Mouse (Mus musculus) right cerebral cortex, adult 18-20 months (tissue): ENCODE results near the gene Aaed1.
A peak's percentile ranks its signal among the peaks of the same experiment; 100 is the strongest.
"Not testable (repeated sequence)": the region's sequence is repeated elsewhere in the genome, so short reads cannot be mapped to it uniquely, and the experiment has no call there.

Experiments
- DNase-seq: peaks from one replicate; pipeline ENCODE4 v3.0.0; 2022; ENCODE audit warnings: mixed read lengths

Aaed1 gene

DNA sequence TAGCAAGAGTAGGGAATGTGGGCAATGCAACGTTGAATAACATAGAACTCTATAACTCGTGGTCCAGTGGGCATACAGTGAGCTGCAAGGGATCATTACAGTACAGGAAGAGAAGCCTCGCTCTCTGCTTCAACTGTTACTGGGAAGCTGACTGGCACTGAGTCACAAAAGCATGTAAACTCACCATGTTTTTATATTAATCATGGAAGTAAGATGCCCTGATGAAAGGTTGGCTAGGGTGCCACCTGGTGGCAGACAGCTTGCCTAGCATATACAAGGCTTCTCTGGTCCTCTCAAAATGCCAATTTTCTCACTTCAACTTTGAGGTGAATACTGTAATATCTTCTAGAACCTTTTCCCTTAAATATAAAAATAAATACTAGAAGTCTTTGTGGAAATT is 6.4 kb downstream of the Aaed1 start:
- DNase-seq = peak; percentile 39

DNA sequence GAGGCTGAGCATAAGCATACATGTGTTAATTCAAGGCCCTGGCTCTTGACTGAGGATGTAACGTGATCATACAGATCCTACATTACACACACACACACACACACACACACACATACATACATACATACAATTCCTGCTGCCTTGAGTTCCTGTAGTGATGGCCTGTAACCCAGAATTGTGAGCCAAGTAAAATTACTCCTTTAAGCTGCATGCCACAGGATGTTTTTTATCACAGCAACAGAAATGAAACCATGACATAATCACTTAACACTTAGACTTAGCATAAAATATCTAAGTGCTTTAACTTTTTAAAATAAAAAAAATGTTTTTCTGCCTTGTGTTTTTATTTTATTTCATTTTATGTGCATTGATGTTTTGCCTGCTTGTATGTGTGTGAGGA is 13.4 kb downstream of the Aaed1 start:
- no peak for DNase-seq

DNA sequence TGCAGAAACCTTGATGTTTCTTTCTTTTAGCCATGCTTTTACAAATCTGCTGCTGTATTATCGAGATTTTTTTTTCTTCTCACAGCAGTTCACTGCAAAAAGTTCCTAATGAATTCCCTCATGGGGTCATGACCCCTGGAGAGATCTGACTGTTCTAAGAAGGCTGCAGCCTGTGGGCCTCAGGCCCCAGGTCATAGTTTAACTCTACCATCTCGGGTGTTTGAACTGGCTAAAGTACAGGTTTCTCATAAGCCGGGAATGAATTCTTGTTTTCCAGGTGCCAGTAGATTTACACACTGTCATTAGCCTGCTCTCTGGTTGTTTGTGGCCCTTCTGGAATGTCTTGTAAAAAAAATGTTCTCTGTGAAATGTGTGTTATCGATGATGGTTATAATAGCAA is 25.7 kb downstream of the Aaed1 start:
- DNase-seq = no peak

DNA sequence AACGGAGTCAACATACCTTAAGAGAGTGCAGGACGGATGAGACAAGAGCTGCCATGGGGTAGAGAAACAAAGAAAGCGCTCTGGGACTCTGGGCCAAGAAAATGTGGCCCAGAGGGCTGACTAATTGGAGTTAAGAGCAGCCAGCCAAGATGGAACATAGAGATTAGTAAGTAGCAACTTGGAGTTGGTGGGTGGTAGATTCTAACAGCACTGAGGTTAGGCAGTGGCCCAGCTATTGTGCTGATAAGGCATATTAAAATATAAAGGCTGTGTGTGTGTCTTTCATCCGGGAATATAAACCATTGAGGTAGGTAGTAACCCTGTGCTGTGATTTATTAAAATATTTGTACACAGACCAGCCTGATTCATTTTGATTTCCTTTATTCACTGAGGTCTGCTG is 26.2 kb downstream of the Aaed1 start:
- DNase-seq = no peak

DNA sequence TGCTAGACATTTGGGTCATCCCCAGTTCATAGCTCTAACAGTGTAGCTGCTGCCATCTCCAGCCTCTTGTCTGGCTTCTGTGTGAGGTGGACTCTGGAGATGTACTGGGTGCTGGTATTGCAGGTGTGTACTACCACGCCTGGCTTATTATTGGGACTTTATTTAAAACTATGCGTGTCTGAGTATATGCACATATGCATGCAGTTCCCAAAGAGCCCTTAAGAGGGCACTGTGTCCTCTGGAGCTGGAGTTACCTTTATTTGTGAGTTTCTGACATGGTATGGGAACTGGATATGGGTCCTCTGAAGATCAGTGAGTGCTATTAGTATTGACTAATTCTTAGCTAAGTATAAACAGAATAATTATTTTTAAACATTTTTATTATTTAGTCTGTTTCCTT is 27.8 kb downstream of the Aaed1 start:
- no peak for DNase-seq

DNA sequence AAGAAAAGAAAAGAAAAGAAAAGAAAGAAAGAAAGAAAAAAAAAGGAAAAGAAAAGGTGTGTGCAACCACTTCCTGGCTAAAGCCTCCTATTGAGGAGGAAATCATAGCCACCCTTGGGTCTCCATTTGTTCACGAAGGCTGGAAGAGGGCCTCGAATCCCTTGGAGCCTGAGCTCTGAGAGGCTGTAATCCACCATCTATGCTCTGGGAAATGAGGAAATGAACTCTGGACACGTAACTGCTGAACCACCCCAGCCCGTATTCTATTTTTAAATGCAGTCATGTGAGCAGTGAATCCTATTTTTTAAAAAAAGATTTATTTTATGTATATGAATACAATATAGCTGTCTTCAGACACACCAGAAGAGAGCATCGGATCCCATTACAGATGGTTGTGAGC is 31.6 kb downstream of the Aaed1 start:
- DNase-seq = no peak

DNA sequence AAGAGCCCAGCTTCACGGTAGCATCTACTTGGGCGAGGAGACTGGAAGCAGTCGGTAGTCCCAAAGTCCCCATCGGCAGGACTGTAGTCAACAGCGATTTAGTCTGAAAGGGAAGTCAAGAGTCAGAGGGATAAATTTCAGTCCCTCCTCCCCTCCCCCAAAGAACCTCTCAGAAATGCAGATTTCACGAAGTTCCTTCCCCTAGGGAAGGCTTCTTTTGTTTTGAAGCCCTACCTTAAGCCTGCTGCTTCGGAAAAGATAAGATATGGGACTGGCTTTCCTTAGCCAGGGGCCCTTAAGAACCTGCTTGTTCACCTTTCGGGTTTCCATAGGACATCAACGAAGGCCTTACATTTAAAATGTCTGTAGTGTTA is 36.8 kb downstream of the Aaed1 start:
- no peak for DNase-seq

DNA sequence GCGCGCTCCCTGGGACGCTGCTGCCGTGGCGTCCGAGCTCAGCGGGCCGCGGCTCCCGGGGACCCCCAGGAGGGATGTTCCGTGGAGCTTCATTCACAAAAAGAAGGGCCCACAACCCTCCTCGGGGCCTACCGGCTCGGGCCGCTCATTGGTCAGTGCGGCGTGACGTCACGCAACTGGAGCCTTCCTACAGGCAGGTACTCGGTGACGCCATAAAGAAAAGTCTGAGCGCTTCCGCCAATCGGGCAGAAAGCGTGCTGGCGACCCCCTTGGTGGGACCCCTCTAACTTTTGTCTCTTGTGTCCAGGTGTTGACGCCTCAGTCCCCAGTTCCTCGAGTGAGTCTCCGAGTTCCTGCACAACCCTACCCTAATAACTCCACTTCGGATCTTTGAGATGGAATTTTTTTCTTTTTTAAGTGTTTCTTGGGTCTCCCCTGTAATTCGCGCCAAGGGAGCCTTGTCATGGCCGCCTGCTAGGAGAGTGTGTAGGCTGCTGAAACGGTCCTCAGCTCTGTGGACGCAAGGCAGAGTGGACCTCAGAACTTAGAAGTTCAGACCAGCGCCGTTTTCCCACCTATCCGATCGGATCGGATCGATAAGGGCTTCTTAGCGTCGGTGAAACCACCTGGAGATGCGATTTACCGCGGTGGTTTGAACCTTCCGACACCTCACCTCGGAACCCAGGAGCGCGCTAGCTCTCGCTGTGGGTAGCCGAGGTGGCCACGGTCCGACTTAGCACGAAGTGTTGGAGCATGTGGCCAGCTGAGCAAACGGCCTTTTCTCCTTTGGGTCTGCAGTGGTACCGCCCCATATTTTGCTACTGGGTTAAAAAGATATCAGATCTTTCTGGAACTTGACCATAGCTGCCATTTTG is 37.4 kb downstream of the Aaed1 start, which contains the start of gene Cdc14b:
Gene Cdc14b (minus strand): TSS at position 412 of the 875 bp plus-strand sequence.
- peak; percentile 81 for DNase-seq

DNA sequence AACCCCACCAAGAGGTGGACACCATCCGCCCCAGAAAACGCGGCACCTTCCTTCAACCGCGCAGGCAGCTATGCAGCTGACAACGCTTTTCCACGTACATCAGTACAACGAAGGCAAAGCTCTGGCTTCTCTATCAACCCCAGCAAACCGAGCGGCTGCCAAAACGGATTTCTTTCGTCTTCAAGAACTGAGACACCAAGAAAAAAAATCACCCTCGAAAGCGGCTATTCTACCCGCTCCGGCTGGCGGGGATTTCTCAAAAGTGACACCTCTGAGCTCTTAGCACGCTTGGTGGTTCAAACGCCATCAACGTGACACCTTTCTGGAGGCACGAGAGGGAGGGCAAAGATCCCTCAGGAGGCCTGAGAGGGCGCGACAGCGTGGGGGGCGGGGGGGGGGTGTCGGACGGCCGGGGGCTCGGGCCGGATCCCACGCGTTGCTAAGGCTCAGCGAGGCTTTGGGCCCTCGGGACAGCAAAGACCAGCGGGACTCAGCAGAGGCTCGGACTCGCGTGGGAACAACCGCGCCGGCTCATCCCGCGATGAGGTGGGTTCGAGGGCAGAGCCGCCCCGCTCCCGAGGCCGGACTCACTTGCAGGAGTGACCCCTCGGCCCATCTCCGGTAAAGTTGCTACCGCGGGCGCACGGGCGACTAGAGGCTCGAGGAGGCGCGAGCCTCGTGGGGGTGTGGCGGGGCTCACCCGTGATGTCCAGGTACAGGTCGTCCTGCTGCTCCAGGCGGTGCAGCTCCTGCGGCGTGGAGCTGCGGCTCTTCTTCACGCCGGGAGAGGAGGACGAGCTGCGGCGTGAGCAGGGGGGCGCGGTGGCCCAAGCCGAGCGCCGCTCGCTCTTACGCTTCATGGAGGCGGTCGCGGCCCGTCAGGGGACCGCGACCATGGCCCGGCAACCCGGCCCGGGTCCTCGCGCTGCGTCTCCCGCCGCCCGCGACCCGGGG is 38.3 kb downstream of the Aaed1 start:
- peak; percentile 25 for DNase-seq

DNA sequence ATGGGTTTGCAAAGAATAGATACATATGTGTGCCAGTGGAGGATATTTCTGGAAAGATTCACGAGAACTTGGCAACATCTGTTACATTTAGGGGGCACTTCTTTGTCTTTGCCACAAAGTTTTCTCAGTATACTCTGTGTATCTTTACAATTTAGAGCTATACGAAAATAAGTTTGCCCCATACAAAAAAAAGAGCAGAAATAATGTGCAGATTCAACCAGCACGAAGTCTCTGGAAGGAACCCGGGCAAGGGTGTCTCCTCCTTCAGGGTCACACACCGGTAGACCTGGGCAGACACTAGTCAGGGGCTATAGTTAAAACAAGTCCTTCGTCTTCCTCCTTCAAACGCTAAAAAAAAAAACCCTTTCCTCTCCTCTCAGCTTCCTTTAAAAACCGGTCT is 39.2 kb downstream of the Aaed1 start:
- no peak for DNase-seq

DNA sequence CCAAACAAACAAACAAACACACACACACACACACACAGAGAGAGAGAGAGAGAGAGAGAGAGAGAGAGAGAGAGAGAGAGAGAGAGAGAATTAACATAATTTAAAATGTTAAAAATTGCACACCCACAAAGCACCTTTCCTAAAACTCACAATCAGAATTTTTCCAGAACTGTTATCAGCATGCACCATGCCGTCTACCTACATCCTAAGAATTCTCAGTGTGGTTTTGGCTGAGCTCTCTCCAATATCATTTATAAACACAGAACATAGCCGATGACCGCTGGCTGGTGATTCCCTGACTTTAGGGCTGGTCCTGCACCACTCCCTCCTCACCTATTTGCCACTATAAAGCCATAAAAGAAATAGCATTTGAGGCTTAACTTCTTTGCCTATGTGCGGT is 44.1 kb downstream of the Aaed1 start:
- no peak for DNase-seq

DNA sequence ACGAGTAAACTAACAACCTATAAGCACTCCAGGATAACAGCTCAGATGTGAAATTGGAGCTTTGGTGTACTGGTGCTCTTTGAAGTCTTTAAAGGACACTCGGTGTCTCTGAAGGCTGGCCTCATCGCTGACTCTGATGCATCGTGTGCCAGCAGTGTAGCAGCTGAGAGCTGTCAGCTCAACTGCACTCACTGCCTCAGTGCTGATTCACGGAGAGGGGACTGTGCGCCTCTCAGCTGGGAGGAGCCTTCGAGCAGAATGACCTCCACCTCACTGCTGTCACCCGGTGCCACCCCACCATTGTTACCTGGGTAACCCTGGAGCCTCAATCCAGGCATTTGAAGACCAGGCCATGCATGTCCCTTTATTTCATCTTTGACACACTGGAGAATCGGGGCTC is 45.4 kb downstream of the Aaed1 start:
- DNase-seq = no peak

DNA sequence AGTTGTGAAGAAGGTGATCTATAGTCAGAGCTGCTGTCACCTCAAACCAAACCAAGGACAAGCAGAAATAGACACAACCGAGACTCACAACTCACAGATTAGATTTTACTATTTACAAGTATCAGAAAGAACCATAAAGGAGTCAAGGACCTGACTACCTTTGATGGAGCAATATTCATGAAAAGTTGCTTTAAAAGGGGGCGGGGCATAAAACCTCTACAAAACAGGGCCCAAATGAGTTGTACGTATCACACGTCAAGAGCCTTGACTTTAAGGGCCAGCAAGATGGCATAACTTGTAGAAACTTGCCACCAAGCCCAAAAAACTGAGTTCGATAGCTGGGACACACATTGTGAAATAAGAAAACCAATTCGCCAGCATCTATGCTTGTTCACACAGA is 47.9 kb downstream of the Aaed1 start:
- DNase-seq = no peak

DNA sequence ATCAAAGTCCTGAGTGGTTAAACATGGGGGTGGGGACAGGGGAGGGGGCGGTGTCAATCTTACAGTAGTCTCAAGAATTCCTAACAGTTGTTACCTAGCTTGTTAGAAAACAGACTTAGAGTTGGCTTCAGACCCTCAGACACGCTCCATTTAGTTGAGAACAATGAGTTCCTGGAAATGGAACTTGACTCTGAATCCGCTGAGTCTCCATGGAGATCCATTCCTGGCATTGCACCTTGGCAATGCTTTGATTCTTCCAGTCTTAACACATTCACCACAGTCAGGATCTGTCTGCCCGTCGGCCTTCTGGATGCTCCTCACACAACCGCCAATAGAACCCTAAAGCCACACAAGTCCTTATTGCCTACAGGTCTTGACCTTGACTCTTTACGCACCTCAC is 52.6 kb downstream of the Aaed1 start:
- no peak for DNase-seq

DNA sequence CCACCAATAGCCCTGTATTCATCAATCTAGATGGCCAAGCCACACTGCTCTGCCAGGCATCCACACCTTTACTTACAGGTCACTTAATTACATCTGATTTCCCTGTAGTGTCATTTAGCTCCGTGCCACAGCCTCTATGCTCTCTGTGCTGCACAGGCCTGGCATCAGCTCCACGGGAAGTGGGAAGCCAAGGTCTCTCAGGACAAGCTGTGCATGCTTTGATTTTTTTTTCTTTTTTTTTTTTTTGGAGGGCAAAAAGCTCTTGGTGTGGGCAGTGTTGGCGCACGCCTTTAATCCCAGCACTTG is 54.0 kb downstream of the Aaed1 start:
- DNase-seq = no peak

DNA sequence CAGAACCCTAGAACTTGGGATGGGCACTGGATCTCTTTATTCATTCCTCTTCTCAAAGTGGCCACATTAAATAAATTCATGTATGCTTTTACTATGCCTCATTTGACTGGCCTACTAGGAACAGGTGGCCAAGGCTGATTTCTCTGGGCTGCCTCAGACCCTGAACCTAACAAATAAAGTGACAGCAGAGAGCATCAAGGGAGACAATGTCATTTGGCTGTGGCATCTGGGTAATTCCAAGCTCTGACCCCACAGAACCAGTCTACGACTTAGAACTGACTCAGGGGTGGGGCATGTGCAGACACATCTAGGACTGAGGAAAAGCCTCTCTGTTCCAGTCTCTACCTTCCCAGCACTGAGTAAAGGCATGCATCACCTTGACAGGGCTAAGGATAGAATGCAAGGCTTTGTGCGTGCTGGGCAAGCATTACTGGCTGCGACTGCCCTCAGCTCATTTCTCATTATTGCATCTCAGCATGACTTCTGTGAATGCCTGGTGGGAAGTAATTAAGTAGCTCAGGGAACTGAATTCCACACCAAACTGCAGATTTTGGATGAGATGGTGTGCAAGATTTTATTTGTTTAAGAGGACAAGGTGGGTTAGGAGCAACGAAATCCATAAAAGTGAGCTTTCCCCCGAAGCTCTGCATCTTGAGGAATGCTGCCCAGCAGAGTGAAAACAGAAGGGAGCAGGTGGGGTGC is 54.5 kb downstream of the Aaed1 start:
- DNase-seq = no peak

DNA sequence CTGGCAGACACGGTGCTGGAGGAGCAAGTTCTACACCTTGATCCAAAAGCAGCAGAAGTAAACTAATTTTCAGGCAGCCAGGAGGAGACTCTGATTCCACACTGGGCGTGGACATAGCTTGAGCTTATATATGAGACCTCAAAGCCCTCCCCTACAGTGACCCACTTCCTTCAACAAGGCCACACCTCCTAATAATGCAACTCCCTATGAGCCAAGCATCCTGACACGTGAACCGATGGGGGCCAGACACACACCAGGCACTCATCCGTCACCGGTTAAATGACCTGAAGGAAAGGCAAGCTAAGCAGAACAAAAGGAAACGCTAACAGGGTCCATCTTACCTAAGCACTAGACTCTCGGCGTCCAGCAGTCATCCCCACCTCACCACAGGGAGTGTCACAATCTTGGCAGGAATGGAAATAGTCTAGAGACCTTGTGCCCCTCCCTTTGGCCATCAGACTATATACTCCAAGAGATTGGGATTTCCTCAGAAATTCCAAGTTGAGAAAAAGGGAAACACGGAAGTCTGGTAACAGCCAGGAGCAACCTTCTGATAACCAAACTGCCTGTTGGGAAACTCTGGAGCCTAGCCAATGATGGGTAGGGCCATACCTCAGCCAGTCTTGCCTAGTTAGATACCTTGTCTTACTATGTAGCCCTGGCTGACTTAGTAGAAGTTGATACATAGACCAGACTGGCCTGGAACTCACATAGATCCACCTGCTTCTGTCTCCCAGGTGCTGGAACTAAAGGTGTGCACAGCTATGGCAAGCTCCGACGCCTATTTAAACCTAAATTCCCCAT is 55.3 kb downstream of the Aaed1 start:
- no peak for DNase-seq

DNA sequence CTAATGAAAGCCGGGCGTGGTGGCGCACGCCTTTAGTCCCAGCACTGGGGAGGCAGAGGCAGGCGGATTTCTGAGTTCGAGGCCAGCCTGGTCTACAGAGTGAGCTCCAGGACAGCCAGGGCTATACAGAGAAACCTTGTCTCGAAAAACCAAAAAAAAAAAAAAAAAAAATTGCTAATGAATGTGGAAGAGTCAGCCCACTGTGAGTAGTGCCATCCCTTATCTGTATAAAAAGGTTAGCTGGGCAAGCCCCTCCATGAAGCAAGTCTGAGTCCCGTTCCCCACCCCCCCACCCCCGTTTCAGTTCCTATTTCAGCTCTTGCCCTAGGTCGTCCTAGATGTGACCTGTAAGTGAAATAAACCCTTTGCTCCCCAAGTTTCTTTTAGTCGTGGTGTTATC is 58.3 kb downstream of the Aaed1 start:
- not testable (repeated sequence) for DNase-seq

DNA sequence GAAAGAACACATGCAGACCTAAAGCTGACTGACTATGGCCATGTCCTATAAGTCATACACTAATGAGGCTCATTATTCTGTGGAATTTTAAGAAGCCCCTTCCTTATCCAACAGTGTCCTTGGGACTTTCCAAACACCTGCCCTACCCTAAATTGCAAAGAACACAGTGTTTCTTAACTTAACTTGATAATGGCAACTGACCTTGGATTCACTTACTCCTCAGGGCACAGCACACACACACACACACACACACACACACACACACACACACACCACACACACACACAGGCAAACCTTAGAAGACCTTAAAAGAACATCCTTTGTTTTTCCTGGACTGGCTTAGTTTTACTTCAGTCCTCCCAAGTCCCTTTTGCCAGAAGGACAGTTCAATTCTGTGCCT is 58.8 kb downstream of the Aaed1 start:
- DNase-seq = no peak

DNA sequence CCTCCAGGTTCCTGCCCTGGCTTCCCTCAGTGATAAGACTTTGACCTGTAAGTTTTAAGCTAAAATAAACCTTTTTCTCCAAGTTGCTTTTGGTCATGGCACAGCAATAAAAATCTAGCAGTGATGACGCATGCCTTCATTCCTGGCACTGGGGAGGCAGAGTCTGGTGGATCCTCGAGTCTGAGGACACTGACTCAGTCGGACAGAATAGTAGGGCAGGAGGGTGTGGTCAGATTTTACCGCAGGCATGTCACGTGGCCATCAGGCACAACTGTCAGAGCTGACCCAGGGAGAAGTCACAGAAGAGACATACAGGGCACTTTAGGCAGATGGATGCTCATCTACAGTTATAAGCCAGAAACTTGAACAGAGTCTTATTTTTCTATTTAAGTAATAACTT is 60.4 kb downstream of the Aaed1 start:
- DNase-seq = no peak

DNA sequence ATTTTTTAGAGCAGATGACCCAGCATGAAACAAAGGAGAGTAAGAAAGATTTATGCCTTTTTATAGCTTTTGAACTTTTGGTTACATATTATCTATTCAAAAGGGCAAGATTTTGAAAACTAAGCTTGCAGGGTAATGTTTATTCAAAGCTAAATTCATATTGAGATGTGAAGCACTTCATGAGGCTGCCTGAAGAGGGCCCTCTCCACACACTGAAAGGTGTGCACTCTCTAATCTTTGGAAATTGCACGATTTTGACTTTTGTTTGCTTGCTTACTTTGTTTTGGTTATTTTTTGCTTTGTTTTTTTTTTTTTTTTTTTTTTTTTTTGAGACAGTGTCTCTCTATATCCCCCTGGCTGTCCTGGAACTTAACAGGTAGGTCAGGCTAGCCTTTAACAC is 62.1 kb downstream of the Aaed1 start:
- DNase-seq = no peak

DNA sequence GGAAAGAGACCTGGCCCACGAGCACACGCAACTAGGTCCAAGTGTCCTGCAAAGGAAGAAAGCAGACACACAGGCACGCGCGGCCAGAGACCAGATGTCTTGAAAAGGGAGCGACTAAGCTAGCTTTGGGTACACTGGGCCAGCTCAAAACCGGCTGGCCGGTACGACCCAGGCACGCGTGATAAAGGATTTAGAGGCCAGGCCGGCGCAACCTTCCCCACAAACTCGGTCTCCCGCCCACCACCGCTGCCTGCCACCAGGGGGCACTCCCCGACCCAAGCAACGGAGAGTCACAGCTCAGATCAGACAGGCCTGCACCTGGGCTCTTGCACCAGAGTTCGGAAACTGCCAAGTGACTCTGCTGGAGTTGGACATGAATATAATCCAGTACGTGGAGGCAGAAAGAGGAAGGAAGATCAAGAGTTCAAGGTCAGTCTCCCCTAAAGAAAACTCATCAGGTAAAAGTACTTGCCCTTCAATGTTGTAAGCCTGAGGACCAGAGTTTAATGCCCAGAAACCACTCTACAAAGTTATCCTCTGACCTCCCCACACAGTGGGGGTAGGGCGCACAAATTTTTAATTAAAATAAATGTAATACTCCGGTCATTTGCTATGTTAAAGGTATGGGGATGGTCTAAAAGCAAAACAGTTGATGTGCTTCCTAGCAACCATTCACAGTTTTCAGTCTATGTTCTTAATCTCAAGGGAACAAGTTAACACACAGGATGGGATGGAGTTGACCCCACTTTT is 63.6 kb downstream of the Aaed1 start:
- DNase-seq = peak; percentile 75
